Comparison of ENCODE assay signal across 7 mouse cellular contexts in genomic region chr1:192137926-192138910, GRCm38 (mm10). TPM values are rescaled to one million over a fixed set of nuclear protein-coding genes. Genes with fewer than 3 reads are reported as not detected.
DNase-seq lines count a peak whose midpoint lies in the region; ATAC-seq lines count a peak whose summit lies in the region.

TSS of gene Rcor3 (minus strand) at chr1:192138062.

- peak within 1 kb of the TSS; percentile 85 for H3K4me2 ChIP-seq in intestine, embryonic 16.5 days (ENCODE audit: low read depth, low read length)
- H3K4me2 ChIP-seq in midbrain, embryonic 11.5 days, result peak within 1 kb of the TSS; percentile 95

- WGBS in intestine, embryonic 16.5 days, result under 1% methylated on average over 42 of the region's 88 CpGs
- WGBS in midbrain, embryonic 11.5 days, result under 1% methylated on average over 56 of the region's 88 CpGs

- peak within 1 kb of the TSS; percentile 99 for H3K27ac ChIP-seq in intestine, embryonic 16.5 days (ENCODE audit: low read length)
- peak within 1 kb of the TSS; percentile 94 for H3K27ac ChIP-seq in midbrain, embryonic 11.5 days (ENCODE audit: low read depth, low read length)

- no peaks in the 10 kb centered on the region for H3K27me3 ChIP-seq in intestine, embryonic 16.5 days (replicated peaks; ENCODE audit: control insufficient read depth, insufficient read depth, low read length)
- no peaks in the 10 kb centered on the region for H3K27me3 ChIP-seq in midbrain, embryonic 11.5 days (ENCODE audit: control insufficient read depth, insufficient read depth, low read length)

- H3K9me3 ChIP-seq in intestine, embryonic 16.5 days (ENCODE audit: control insufficient read depth, low read length), result no peaks in the 10 kb centered on the region
- H3K9me3 ChIP-seq in midbrain, embryonic 11.5 days (ENCODE audit: control insufficient read depth, low read length), result no peaks in the 10 kb centered on the region

- peak within 1 kb of the TSS; percentile 85 for H3K4me3 ChIP-seq in intestine, embryonic 16.5 days (ENCODE audit: low read length)
- peak within 1 kb of the TSS; percentile 82 for H3K4me3 ChIP-seq in midbrain, embryonic 11.5 days (ENCODE audit: low read depth, low read length)

- intact Hi-C loops in left cerebral cortex, postnatal 36 days (cut with DNase I), result no loop called here

- peak; percentile 93 for DNase-seq in adrenal gland, adult 2 months
- peak; percentile 46 for DNase-seq in embryo, embryonic 11.5 days (ENCODE audit: low read depth, low spot score)
- peak; percentile 77 to 79 for DNase-seq in gastrocnemius, postnatal 4 days (ENCODE audit: low spot score in 2 of 2)
- peak; percentile 77 to 87 for DNase-seq in left cerebral cortex, postnatal 36 days (ENCODE audit: low spot score in 2 of 2)
- peak; percentile 97 for DNase-seq in midbrain, embryonic 11.5 days (ENCODE audit: low spot score, missing footprints)
- DNase-seq in skeletal muscle tissue, adult 2 months (ENCODE audit: low read depth, low spot score), result peak; percentile 64

- peaks cover 13% of the 10 kb centered on the region for H3K4me1 ChIP-seq in intestine, embryonic 16.5 days (ENCODE audit: control insufficient read depth, insufficient read depth, low read length)
- peaks cover 5% of the 10 kb centered on the region for H3K4me1 ChIP-seq in midbrain, embryonic 11.5 days (ENCODE audit: control insufficient read depth, insufficient read depth, low read length)

- peak within 1 kb of the TSS; percentile 92 for H3K9ac ChIP-seq in intestine, embryonic 16.5 days (ENCODE audit: low read depth, low read length)
- peak within 1 kb of the TSS; percentile 95 for H3K9ac ChIP-seq in midbrain, embryonic 11.5 days (ENCODE audit: low read length)

- ATAC-seq in intestine, embryonic 16.5 days, result peak; percentile 89
- ATAC-seq in midbrain, embryonic 11.5 days (ENCODE audit: low FRiP score), result peak; percentile 86

- no peaks in the 10 kb centered on the region for H3K36me3 ChIP-seq in intestine, embryonic 16.5 days (ENCODE audit: control insufficient read depth, insufficient read depth, low read length)
- no peaks in the 10 kb centered on the region for H3K36me3 ChIP-seq in midbrain, embryonic 11.5 days (ENCODE audit: control insufficient read depth, insufficient read depth, low read length)

RNA-seq across cellular contexts. Expression of gene Rcor3, which starts in this region (rescaled TPM):
- total RNA-seq in adrenal gland, adult 2 months (2021), result 10 to 100 TPM; 20.7 to 23.8 TPM
- polyA plus RNA-seq in adrenal gland, adult 2 months (2012; rRNA removed), result 36.9 and 41.5 TPM in 2 replicates
- total RNA-seq in gastrocnemius, postnatal 4 days (2021), result 10 to 100 TPM; 38.8 to 40.7 TPM
- 22.3 and 24.8 TPM in 2 replicates for polyA plus RNA-seq in intestine, embryonic 16.5 days (2015; fragmentation: Nextera tagmentation; extraction: Ambion mirVana)
- total RNA-seq in left cerebral cortex, postnatal 36 days (2021), result 10 to 100 TPM; 30.5 to 30.6 TPM
- 18.3 and 21.5 TPM in 2 replicates for polyA plus RNA-seq in midbrain, embryonic 11.5 days (2014; fragmentation: Nextera tagmentation; extraction: Ambion mirVana)

Comparison
In these comparisons a context has a peak if more than half of its experiments do, and no peak if none do; other contexts are left out.
1. Peak in every context shown above with its lines: DNase-seq, ATAC-seq, H3K4me3 ChIP-seq and H3K27ac ChIP-seq.
2. DNase-seq: peak in every context shown above with its lines; median percentile 97 in midbrain, embryonic 11.5 days; 93 in adrenal gland, adult 2 months; 82 in left cerebral cortex, postnatal 36 days; 78 in gastrocnemius, postnatal 4 days; 64 in skeletal muscle tissue, adult 2 months; 46 in embryo, embryonic 11.5 days.